Mouse (Mus musculus) cerebellum, postnatal 14 days (tissue): ENCODE measurements around the gene Washc3.

Experiments used
- DNase-seq, 2 experiments: peaks; one replicate each; pipeline ENCODE4 v3.0.0; 2021; ENCODE audit warnings: mixed read lengths in 2 of 2

Gene Washc3

DNA sequence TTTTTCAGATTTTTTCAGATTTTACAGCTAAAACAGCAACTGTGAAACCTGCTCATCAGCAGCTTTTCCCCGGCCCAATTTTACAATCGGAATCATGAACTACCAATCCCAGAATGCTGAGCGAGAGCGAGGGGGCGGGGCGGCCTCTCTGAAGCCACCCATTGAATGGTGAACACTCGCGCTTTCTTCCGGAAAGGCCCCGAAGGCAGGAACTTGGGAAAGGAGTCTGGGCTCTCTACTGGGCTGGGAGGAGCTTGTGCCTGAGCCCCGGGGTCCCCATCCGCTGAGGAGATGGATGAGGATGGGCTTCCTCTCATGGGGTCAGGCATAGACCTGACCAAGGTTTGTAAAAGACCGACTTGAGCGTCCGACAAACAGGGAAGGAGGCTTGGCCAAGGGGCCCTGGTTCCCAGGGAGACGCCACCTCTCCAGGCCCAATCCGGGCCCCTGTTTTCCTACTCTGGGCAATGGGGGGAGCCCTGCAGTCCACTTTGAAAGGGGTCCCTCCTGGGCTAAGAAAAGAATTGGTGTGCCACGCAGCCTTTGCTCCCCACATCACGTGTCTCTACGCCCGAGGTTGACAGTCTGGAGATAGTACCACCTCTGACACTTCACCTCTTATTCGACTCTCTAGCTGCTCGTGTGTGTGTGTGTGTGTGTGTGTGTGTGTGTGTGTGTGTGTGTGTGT is at the start of gene Washc3:
Gene Washc3 (plus strand): TSS at position 143 of the 688 bp plus-strand sequence.
- DNase-seq: peak; percentile 94 to 96

DNA sequence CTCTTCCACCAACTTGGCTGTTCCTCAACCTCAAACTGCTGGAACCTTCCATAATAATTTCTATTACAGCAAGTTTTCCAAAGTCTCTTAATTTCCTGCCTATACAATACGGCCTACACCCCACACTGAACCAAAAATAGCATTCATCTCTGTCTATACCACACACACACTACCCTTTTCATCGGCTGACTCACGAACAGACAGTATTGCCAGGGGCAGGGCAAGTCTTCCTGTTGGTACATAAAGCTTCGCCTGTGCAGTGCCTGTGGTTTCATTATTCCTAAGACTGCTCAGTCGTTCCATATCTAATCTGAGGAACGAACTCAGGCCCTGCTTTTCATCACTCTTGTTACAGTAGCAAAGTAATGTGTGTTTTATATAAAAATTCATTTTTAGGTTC is 49.2 kb upstream of the Washc3 start:
- DNase-seq: no peak

DNA sequence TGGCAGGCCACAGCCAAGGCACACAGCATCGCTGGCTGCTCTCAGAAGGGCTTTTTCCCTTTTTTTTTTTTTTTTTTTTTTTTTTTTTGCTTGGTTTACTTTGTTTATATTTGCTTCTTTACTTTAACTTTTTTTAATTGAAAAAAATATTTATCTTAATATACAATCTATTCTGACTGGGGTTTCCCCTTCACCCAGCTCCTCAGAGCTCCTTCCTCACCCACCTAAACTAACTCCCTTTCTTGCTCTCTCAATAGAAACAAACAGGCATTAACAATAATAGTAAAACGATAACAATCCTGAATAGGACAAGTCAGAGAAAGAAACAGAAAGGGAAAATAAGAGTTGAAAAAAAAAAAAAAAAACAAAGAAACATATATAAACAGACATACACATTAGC is 38.8 kb upstream of the Washc3 start:
- no peak for DNase-seq

DNA sequence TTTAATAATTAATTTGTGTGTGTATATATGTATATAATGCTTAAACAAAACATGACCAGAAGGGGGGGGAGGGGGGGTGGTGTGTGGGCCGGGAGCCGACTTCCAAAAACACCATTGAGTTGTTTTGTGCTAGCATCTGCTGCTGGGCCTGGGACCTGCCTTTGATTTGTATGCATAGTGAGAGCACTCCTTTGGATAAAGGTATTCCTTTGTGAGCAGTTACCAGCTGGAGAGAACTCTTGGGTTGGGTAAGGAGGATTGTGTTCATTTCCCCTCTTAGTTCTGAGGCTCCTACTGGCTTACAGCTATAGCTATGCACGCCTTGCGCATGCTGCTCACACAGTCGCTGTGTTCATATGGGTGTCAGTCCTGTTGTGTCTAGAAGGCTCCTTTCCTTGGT is 38.2 kb upstream of the Washc3 start:
- DNase-seq: no peak

DNA sequence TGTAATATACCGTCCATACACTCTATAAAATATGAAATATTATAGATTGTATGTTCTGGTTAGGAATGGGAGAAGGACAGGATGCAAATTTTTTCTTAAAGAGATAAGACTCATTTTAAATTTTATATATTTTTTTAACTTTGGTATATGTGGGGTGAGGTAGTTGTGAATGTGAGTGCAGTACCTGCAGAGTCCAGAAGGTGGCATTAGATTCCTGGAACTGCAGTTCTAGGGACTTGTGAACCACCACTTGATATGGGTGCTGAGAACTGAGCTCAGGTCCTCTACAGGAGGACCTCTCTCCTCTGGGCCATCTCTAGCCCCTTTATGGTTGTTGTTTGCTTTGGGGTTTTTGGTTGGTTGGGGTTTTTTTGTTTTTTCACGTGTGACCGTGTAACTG is 34.7 kb upstream of the Washc3 start:
- peak in 1 of 2 experiments; percentile 14 for DNase-seq

DNA sequence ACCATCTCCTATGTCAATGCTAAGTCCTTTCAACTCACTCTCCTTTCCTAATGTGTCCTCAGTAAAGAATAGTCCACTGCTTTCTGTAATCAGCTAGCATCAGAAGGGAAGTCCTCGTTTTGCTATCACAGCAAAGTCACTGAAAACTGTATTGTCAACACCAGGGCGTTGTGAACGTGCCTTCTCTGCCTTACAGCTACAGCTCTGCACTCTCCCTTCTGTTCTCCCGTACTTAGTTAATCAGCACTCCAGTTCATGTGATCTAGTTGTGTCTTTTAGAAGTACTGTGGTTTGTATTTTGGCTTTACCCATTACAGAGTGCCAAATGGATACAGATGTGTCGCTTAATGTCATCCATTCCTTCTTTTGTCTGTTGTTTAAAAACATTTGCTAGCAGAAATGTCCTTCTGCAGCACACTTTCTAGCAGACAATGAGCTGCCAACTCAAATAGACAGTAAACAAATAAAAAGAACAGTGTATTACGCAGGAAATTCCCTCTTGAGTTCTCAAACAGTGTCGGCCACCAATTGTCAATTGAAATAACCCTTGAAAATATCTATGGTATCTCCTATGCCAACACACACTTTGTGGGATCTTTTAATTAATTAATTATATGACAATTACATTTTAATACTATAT is 33.3 kb upstream of the Washc3 start:
- DNase-seq: no peak

DNA sequence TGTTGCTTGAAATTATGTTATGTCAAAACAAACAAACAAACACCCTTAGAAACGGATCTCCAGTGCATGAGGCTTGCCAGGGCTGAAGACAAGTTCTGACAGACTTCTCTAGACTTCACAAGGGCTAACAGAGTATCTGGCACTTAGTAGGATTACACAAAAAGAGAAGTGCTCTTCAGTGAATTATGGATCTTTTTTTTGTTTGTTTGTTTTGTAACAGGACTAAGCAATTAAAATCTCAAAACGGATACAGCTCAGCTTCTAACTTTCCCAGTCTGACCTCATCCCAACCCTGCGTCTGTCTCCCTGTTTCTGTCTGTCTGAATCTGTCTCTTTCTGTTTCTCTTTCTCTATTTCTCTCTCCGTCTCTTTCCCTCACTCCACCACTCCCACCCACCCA is 352 bp upstream of the Washc3 start:
- peak in 1 of 2 experiments; percentile 9 for DNase-seq

DNA sequence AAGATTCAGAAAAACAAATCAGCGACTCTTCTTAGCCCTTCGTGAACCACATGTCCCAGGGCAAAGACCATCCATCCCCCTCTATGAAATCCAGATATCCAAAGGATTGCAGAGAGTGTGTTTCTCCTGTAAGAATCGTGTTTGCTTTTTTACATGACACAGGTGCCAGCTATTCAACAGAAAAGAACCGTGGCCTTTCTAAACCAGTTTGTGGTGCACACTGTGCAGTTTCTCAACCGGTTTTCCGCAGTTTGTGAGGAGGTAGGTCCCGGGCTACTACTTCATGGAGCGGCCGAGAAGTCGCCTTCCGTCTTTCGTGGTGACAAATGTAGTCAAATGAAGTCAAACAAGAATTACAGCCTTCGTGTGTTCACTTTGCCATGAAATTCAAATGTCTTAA is 757 bp downstream of the Washc3 start:
- no peak for DNase-seq

DNA sequence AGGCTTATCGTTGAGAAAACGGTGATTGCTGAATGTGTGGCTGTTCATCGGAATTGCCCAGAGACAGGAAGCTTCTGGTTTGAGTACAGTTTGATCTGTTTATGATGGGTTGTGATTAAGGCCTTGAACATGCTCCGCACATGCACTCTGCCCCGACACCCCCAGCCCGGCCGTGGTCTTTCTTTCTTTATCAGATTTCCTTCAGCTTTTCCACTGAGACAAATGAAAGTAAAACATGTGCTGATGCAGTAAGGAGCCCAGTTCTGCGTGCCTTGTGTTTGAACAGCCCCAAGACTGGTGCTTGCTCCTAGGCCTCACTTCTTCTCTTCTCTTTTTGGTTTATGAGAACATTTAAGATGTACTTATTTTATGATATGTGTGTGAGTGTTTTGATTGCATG is 1.7 kb downstream of the Washc3 start:
- no peak for DNase-seq

DNA sequence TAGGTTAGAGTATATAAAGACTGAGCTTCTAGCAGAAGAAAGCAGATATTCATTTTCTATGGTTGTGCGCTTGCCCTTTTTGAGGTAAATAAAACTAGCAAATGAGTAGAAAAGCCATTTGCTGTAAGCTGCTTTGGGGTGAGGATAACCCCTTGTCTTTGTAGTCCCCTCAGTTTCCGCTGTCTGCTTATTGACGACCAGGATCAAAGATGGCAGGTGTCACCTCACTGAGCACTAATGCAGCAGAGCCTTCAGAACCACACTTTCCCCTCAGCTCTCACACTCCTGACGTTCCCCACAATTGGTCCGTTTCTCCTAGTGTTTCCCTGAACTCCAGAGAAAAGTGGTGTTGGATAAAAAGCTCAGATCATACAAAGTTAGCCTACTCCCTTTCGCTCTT is 2.3 kb downstream of the Washc3 start:
- no peak for DNase-seq

DNA sequence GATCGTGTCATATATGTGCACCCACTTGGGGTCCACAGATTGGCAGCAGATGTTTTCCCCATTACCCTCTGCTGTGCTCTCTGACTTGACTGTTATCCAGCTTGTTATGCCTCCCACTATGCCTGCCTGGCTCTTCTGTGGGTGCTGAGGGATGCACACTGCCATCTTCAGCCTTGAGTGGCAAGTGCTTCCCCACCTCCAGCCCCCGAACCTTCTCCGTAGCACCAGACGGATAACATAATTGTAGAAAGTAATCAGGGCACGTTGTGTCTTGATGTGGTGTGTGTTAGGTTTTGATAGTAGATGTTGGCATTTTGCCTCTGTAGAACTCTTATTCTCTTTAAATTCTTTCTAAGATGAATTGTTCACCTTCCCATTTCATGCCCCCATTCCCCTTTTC is 11.8 kb downstream of the Washc3 start:
- DNase-seq: no peak

DNA sequence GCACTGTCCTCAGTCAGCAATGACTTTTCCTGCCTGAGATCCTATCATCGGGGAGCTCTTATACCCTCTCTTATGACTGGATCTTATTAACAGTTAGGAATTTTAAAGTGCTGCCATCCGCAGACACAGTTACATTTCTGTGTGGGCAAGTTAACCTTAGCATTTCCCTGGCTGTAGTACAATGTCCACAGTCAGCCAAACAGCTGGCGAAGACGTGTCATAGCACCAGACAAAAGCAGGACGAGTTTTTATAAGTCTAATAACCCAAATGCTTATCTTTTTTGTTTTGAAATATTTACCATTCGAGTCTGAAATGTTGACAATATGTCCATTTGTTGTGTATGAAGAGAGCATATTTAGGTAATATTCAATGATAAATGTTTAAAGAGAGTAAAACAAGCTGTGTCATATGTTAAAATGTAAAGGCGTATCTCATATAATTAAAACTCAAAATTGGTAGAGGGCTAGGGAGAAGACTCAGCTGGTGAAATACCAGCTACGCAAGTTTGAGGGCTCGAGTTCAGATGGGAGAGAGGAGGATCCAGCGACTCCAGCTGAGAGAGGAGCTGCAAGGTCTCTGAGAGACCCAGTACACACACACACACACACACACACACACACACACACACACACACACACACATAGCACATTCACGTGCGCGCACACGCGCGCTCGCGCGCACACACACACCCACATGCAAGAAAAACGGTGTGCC is 14.1 kb downstream of the Washc3 start:
- DNase-seq: no peak

DNA sequence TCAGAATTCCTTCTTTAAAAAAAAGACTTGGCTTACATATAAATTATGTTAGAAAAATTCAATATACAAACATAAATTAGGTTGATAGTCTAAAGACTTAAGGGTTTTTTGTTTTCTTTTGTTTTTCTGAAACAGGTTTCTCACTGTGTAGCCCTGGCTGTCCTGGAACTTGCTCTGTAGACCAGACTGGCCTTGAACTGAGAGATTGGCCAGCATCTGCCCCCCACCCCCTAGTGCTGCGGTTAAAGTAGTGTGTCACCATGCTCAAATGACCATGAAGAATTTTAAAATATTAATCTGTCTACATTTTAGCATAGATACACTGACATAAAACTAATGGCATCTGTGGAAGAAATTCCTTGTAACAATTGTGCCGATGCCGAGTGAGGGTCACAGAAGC is 17.3 kb downstream of the Washc3 start:
- DNase-seq: no peak

DNA sequence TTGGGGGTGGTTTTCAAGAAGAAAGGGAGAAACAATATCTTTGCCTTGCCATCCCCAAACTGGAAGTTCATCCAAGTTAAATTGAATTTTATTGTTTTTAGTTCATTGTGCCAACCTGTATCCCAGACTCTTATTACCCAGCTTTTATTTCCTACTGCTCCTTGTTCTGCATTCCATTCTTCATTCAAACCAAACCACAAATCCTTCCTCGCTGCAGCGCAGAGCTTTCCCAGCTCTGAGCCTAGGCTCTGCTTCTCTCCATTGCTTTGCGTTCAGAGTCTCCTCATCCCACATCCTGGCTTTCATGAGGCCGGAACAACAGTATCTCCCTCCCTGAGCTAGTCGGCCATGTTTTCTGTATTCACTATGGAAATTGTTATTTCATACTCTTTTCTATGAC is 20.8 kb downstream of the Washc3 start:
- DNase-seq: no peak

DNA sequence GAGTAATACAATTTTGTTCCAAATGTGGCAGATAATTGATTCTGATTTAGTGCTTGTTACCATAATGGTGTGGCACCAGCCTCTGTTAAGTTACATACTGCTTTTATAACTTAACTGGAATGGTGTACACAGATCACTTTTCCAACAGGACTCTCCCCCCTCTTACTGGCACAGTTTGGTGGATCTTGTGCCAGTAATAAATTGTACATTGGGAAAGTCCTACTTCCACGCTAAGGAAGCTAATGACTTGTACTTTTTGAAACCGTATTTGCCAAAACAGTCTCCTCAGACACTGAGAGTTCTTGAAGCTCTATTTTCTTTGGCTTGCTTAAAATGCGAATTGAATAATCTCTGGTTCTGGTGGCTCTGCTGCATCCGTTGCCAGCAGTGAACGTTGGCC is 24.5 kb downstream of the Washc3 start:
- no peak for DNase-seq

DNA sequence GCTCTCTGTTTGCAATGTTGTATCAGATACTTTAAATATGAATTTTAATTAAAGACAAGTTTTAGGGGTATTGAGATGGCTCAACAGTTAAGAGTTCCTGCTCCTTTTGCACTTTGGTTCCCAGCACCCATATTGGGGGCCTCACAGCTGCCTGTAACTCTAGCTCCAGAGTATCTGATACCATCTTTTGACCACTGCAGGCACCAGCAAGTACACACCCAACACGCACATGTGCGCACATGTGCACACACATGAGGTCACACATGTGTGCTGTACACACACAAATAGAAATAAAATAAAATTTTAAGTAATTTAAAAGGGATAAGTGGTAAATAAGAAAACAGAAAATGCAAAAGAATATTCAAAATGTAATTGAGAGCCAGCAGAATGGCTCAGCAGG is 27.1 kb downstream of the Washc3 start:
- DNase-seq: no peak

DNA sequence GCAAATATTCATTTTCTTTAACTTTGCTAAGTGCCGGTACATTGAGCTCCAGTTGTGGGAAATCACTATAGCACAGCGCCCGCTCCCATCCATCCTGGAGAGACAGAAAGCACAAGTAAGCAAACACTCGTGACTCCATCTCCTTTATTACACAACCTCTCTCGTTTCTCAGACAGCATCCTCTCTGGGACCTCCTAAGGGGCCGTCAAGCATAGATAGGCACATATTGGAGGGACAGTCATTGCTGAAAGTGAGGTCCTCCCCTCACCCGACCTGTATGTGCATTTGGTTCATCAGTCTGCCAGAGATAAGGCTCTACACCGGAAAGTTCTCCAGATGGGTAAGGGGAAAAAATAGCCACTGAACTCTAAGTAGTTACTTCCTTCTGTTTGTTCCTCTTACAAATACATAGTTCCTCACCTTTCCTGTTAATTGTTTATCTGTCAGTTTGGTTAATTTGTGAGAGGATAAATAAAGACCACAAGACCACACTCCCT is 27.7 kb downstream of the Washc3 start:
- no peak for DNase-seq

DNA sequence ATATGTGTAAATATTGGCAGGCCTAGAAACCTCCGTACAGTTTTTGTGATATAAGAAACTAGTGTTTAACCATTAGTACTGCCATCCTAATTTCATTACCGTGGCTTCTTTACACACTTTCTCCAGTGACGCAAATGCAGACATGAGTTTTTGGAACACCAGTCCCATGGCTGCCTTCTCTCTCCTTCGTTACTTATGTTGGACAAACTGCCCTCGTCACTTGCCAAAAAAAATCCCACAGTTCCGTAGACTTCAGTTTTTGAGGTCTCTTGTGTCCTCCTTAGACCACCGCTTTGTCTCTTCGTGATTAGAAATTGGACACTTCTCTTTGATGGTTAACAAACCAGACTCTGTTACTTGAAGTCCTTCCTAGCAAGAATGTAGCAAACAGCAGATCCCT is 30.8 kb downstream of the Washc3 start:
- no peak for DNase-seq

DNA sequence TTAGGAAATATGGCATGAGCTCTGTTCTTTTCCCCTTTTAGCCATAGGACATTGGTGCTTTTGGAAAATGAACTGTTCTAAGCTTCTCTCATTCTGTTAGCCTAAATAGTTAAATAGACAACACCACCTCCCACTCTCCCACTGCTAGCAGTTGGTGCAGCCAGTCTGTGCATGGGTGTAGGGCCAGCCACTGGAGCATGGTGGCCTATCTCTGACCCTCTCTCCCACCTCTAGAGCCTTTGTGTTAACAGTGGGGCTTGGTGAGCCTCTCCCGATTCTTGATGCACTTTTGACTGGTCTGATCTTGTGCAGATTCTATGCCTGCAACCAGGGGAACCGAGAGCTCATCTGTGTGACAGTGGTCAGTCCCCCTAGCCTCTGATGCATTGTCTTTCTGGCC is 31.9 kb downstream of the Washc3 start:
- DNase-seq: no peak

DNA sequence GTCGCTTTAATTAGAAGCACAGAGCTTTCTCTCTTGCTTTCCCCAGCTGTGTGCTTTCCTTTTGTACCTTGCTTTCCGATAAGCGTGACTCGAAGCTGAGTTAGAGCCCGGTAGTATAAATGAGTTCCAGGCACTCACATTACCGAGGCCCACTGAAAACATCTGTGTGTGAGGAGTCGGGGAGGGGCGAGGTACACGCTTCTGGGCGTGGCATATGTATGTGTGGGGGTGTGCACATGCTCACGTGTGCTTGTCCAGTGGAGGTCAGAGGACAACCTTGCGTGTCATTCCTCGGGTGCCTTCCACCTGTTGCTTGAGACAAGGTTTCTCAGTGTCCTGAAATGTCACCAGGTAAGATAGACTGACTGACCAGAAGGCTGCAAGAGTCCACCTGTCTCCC is 43.8 kb downstream of the Washc3 start:
- no peak for DNase-seq

DNA sequence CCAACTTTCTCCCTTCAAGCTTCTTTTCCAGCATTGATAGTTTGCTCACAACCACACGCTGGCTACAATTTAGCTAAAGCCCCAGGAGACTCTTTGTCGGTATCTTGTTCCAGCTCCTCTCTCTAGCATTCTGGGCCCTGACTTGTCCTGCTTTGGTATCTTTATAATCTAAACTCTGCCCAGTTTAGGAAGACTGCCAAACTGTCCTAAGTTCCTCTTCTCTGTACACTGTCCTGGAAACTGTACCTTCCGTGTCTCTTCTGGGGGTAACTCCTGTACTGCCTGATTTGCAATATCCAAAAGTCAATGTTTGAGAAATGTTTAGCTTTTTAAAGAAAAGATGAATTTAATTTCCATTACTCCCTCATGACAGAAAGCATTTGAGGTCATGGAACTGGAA is 49.4 kb downstream of the Washc3 start:
- no peak for DNase-seq

DNA sequence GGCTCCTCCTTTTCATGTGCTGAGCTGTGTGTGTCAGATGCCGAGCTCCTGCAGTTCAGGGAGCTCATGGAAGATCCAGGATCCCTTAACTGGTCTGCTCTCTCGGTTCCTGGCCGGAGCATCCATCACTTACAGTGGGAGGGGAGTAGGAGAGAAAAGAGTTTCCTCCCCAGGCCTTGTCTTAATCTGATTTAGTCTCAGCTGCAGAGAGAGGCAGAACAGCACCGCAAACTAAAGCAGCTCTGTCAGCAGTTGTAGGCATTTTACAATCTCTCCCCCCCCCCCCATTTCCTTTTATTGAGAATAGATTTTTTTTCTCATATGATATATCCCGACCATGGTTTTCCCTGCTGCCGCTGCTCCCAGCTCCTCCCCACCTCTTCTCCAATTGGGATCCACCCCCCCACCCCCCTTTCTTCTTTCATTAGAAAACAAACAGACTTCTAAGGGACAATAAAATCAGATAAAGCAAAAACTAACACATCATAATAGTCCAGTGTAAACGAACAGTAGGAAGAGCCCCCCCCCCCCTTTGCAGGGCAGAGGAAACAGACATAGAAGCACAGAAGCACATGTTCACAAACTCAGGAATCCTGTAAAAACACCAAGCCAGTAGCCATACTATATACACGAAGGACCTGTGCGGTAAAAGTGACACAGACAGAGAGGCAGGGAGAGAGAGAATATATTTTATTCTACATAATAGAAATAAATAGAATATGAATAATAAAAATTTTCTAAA is 51.4 kb downstream of the Washc3 start:
- DNase-seq: no peak

DNA sequence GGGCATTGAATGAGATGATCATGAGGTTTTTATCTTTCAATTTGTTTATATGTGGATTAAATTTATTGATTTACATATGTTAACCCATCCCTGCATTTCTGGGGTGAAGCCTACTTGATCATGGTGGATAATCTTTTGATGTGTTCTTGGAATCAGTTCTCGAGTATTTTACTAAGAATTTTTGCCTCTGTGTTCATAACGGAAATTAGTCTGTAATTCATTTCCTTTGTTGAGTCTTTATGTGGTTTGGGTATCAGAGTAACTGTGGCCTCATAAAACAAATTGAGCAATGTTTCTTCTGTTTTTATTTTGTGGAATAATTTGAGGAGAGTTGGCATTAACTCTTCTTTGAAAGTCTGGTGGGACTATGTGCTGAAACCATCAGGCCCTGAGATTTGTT is 54.7 kb downstream of the Washc3 start:
- no peak for DNase-seq
